Mouse (Mus musculus) fat pad, adult 2 months (tissue): Measurements from ENCODE around the gene Mup22.
"Not testable (repeated sequence)": the region's sequence is repeated elsewhere in the genome, so short reads cannot be mapped to it uniquely, and the experiment has no call there.

Source experiments
- DNase-seq: peaks from one replicate; pipeline ENCODE4 v3.0.0-alpha.2; 2011; ENCODE audit warnings: low read depth, low spot score; ENCODE audit errors: extremely low read depth

Mup22 gene

DNA sequence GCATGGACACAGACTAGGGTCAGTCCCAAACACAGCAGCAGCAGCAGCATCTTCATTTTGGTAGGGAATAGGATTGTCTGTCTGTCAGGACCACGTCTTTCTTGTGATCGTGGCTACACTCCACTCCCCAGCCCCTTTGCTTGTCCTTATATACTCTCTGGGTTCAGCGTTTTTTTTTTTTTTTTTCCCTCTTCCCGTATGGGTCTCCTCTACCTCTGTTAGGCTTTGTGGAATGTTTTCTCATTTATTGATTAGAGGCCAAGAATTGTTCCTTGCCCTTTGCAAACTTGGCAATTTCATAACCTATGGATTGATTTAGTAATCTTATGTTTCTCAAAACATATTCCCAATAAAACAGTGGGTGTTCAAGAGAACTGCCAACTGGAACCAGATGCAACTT lies at the start of gene Mup22:
Gene Mup22 (minus strand): TSS at position 101 of the 400 bp plus-strand sequence.
- not testable (repeated sequence) for DNase-seq

DNA sequence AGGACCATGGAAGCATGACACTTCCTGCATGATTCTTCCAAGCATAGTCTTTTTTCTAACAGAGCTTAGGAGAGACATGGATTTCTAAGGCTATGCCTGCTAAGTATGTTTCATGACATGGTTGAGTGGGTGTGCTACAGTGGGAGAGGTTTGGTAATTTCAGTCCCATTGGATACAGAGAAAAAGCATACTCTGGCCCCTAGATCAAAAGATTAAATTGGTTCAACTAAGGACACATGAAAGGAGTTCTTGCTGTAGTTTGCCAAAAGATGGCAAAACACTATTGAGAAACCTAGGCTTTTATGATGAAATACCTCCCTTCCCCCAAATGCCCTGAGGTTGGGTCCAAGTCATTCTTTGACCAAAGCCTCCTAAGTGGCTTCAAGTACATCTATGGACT lies 19.6 kb upstream of the Mup22 start:
- not testable (repeated sequence) for DNase-seq
